Mouse (Mus musculus) forebrain, embryonic 16.5 days (tissue): ENCODE data around the gene Ust. TPM values are rescaled to one million over a fixed set of nuclear protein-coding genes. Genes with fewer than 3 reads are reported as not detected.

Experiments
- ATAC-seq: fragments of 200-750 bp; cut with Nextera tagmentation; 2 replicates; pipeline ENCODE4 v1.8.0; 2017; ENCODE audit warnings: mild to moderate bottlenecking, moderate library complexity
- H3K27ac ChIP-seq: fragments of 300-500 bp; sonication (generic); 2 replicates; pipeline ENCODE4 v1.5.1; 2014; ENCODE audit warnings: low read length, control low read depth
- H3K27me3 ChIP-seq: fragments of 300-500 bp; sonication (generic); replicated peaks from 2 replicates; pipeline ENCODE4 v1.6.1; 2014; ENCODE audit warnings: low read length; ENCODE audit not compliant: control insufficient read depth, insufficient read depth
- H3K36me3 ChIP-seq: fragments of 300-500 bp; sonication (generic); 2 replicates; pipeline ENCODE4 v1.6.1; 2014; ENCODE audit not compliant: control insufficient read depth, insufficient read depth
- H3K4me1 ChIP-seq: fragments of 300-500 bp; sonication (generic); replicated peaks from 2 replicates; pipeline ENCODE4 v1.6.1; 2014; ENCODE audit warnings: low read length; ENCODE audit not compliant: control insufficient read depth, insufficient read depth
- H3K4me2 ChIP-seq: fragments of 300-500 bp; sonication (generic); 2 replicates; pipeline ENCODE4 v1.6.1; 2014; ENCODE audit warnings: mild to moderate bottlenecking, low read length, control low read depth
- H3K4me3 ChIP-seq: fragments of 300-500 bp; sonication (generic); replicated peaks from 2 replicates; pipeline ENCODE4 v1.5.1; 2014; ENCODE audit warnings: mild to moderate bottlenecking, low read length, control low read depth
- H3K9ac ChIP-seq: fragments of 300-500 bp; sonication (generic); replicated peaks from 2 replicates; pipeline ENCODE4 v1.6.1; 2014; ENCODE audit warnings: low read depth, low read length, control low read depth
- H3K9me3 ChIP-seq: fragments of 300-500 bp; sonication (generic); 2 replicates; pipeline ENCODE4 v1.6.1; 2016; ENCODE audit warnings: low read length; ENCODE audit not compliant: control insufficient read depth
- WGBS: fragments of 180-500 bp; shearing (Covaris S2); extraction: QIAGEN DNeasy Blood & Tissue Kit; methylation state at CpG from one replicate; pipeline ENCODE4 v1.1.7; 2014; 5-methylcytosine and 5-hydroxymethylcytosine counted together
- polyA plus RNA-seq: library from polyadenylated mRNA; unstranded; fragments of >200 nt; fragmentation: Nextera tagmentation; extraction: Ambion mirVana; gene quantifications from 2 replicates; pipeline ENCODE4 v1.2.1, GENCODE M21; 2015

The Ust gene
- polyA plus RNA-seq, 1 experiment from 2014 or later = 6.3 TPM

- no peak for ATAC-seq
- Histone ChIP-seq H3K9ac (no peak overlapping the region), H3K27ac (no peak overlapping the region), H3K4me3 (no peak overlapping the region), H3K36me3 (no peaks in the 10 kb centered on the region), H3K9me3 (no peaks in the 10 kb centered on the region), H3K4me1 (peaks cover 7% of the 10 kb centered on the region), H3K27me3 (no peaks in the 10 kb centered on the region), H3K4me2 (no peak overlapping the region)
- WGBS = 78% methylated on average over 2 of the region's 2 CpGs
Measured at GRCm38 (mm10) chr10:8174697-8175096, 343.9 kb downstream of the Ust start.

DNA sequence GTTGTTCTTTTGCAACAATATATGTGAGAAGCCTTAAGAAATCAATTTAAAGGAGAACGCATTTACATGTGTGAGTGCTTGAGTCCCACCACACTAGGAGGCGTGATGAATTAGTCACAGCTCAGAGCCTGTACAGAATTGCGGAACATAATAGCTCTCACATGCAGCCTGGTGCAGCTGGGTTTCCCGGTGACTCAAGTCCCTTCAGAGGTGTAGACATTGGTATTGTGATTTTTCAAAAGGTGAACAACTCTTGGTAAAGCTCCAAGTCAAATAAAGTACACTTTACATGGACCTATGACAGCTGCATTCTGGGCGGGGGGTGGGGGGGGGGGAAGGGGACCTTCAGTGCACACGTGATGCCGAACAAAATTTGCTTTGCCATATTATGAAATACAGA, 344.4 kb downstream of the Ust start:
- 22% methylated on average over 7 of the region's 7 CpGs for WGBS
- Histone ChIP-seq H3K27me3 (no peaks in the 10 kb centered on the region), H3K9me3 (peaks cover 3% of the 10 kb centered on the region; the same call in 1 of the 2 replicates), H3K36me3 (no peaks in the 10 kb centered on the region), H3K9ac (no peak overlapping the region), H3K27ac (no peak overlapping the region), H3K4me1 (peaks cover 7% of the 10 kb centered on the region), H3K4me3 (no peak overlapping the region), H3K4me2 (no peak overlapping the region)
- ATAC-seq = peak; percentile 80

DNA sequence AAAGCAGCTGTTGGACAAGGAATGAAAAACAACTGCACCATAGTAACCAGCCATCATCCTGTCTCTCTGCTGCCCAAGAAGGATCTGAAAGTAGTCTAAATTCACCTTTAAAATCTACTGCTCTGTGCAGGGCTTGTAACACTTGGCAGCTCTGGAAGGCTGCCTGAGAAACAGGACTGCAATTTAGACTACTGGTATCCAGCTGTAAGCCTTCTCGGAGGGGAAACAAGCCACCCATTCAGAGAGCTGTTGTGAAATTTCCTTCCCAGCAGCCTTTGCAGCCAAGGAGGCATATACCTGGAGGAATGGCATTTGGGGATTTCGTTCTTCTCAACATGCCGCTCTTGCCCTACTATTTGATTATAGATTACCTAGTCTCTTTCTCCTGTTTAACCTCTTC, 345.6 kb downstream of the Ust start:
- 76% methylated on average over 3 of the region's 3 CpGs for WGBS

GRCm38 (mm10) chr10:8171556-8171955, 347.1 kb downstream of the Ust start:
- Histone ChIP-seq H3K9me3 (peaks cover 6% of the 10 kb centered on the region; the same call in 1 of the 2 replicates), H3K4me2 (no peak overlapping the region), H3K9ac (no peak overlapping the region), H3K36me3 (no peaks in the 10 kb centered on the region), H3K4me1 (peaks cover 2% of the 10 kb centered on the region), H3K27me3 (no peaks in the 10 kb centered on the region), H3K4me3 (no peak overlapping the region), H3K27ac (no peak overlapping the region)
- 88% methylated on average over 11 of the region's 11 CpGs for WGBS
- no peak for ATAC-seq

More for the DNA sequence above, 345.6 kb downstream of the Ust start:
- H3K4me2 ChIP-seq = no peak overlapping the region
- no peak overlapping the region for H3K27ac ChIP-seq
- peaks cover 7% of the 10 kb centered on the region for H3K4me1 ChIP-seq
- H3K4me3 ChIP-seq = no peak overlapping the region
- peaks cover 6% of the 10 kb centered on the region; the same call in 1 of the 2 replicates for H3K9me3 ChIP-seq
- no peak for ATAC-seq
- H3K36me3 ChIP-seq = no peaks in the 10 kb centered on the region
- no peaks in the 10 kb centered on the region for H3K27me3 ChIP-seq
- H3K9ac ChIP-seq = no peak overlapping the region
